9 mouse cellular contexts compared by ENCODE assay signal in genomic region chr7:30586455-30587020, GRCm38 (mm10). TPM values are rescaled to one million over a fixed set of nuclear protein-coding genes. Genes with fewer than 3 reads are reported as not detected.
DNase-seq lines count a peak whose midpoint lies in the region; ATAC-seq and TF ChIP-seq lines count a peak whose summit lies in the region.
"Had no signal": no experiment of that assay in that cellular context is flagged by ENCODE, and none has a peak within 500 bp of the region (broad histone marks: within the 10 kb centered on the region; RNA-seq: fewer than 3 reads in every experiment).

No protein-coding gene starts in this region.

- DNase-seq in thymus, postnatal 14 days: peak; percentile 28
- DNase-seq in thymus, postnatal 10 days (ENCODE audit: low spot score in 2 of 2): no peak
- DNase-seq in liver, embryonic 14.5 days (ENCODE audit: low read depth in 3 of 3, low spot score in 3 of 3): no peak
- no peak for DNase-seq in right cerebral cortex, postnatal 36 days (ENCODE audit: low spot score in 2 of 2)
- no peak for DNase-seq in thymus, adult 18-20 months
- no peak for DNase-seq in lung, postnatal 4 days

- peaks cover 52% of the 10 kb centered on the region for H3K36me3 ChIP-seq in forebrain, embryonic 12.5 days (replicated peaks)
- peaks cover 34% of the 10 kb centered on the region for H3K36me3 ChIP-seq in forebrain, embryonic 16.5 days (ENCODE audit: control insufficient read depth, insufficient read depth)
- peaks cover 36% of the 10 kb centered on the region for H3K36me3 ChIP-seq in liver, embryonic 14.5 days (replicated peaks; ENCODE audit: control insufficient read depth, insufficient read depth, low read depth)

- TF ChIP-seq EP300 in liver, embryonic 14.5 days (IDR thresholded peaks at IDR 0.05; ENCODE audit: low read depth): no peak

- peak overlapping the region; percentile 96 for H3K4me2 ChIP-seq in forebrain, embryonic 12.5 days
- no peak overlapping the region; the same call in 1 of the 2 replicates for H3K4me2 ChIP-seq in forebrain, embryonic 16.5 days (ENCODE audit: low read length)
- no peak overlapping the region; the same call in 1 of the 2 replicates for H3K4me2 ChIP-seq in liver, embryonic 14.5 days (ENCODE audit: low read depth)

- TF ChIP-seq CTCF in liver, embryonic 14.5 days (IDR thresholded peaks at IDR 0.05; ENCODE audit: low read depth): no peak

- 92% methylated on average over 28 of the region's 28 CpGs for WGBS in forebrain, embryonic 12.5 days
- 87% methylated on average over 28 of the region's 28 CpGs for WGBS in forebrain, embryonic 16.5 days
- whole genome bisulfite sequencing in liver, embryonic 14.5 days (ENCODE audit: insufficient replicate concordance): 85% methylated on average over 28 of the region's 28 CpGs

- H3K4me1 ChIP-seq in forebrain, embryonic 12.5 days: peaks cover 24% of the 10 kb centered on the region
- peaks cover 23% of the 10 kb centered on the region for H3K4me1 ChIP-seq in forebrain, embryonic 16.5 days (replicated peaks; ENCODE audit: control insufficient read depth, insufficient read depth, low read length)
- H3K4me1 ChIP-seq in liver, embryonic 14.5 days (replicated peaks; ENCODE audit: control insufficient read depth in 2 of 2, insufficient read depth in 2 of 2, low read length in 1 of 2): peaks cover 4 to 9% of the 10 kb centered on the region in 2 experiments

- peak overlapping the region; percentile 99 for H3K4me3 ChIP-seq in forebrain, embryonic 12.5 days (replicated peaks)
- no peak overlapping the region; the same call in 1 of the 2 replicates for H3K4me3 ChIP-seq in forebrain, embryonic 16.5 days (replicated peaks; ENCODE audit: low read length)
- no peak overlapping the region for H3K4me3 ChIP-seq in liver, embryonic 14.5 days (ENCODE audit: insufficient read depth in 1 of 2, low read depth in 2 of 2, low read length in 2 of 2)

- H3K9ac ChIP-seq in forebrain, embryonic 12.5 days: peak overlapping the region; percentile 99; the same call in 1 of the 2 replicates
- no peak overlapping the region for H3K9ac ChIP-seq in forebrain, embryonic 16.5 days (replicated peaks; ENCODE audit: low read depth, low read length)
- peak overlapping the region; percentile 98; the same call in 1 of the 2 replicates for H3K9ac ChIP-seq in liver, embryonic 14.5 days (replicated peaks)

- H3K9me3 ChIP-seq in forebrain, embryonic 12.5 days: no peaks in the 10 kb centered on the region
- no peaks in the 10 kb centered on the region for H3K9me3 ChIP-seq in forebrain, embryonic 16.5 days (ENCODE audit: control insufficient read depth, low read length)
- no peaks in the 10 kb centered on the region for H3K9me3 ChIP-seq in liver, embryonic 14.5 days (ENCODE audit: control insufficient read depth, low read length)

- no peak for ATAC-seq in forebrain, embryonic 12.5 days (ENCODE audit: low FRiP score)
- ATAC-seq in forebrain, embryonic 16.5 days: no peak
- ATAC-seq in liver, embryonic 14.5 days (ENCODE audit: insufficient read depth): no peak
- ATAC-seq: CD4-positive, CD25-positive, alpha-beta regulatory T cell, adult 4 months had no signal

- no peaks in the 10 kb centered on the region for H3K27me3 ChIP-seq in forebrain, embryonic 12.5 days
- no peaks in the 10 kb centered on the region for H3K27me3 ChIP-seq in forebrain, embryonic 16.5 days (replicated peaks; ENCODE audit: control insufficient read depth, insufficient read depth, low read length)
- H3K27me3 ChIP-seq in liver, embryonic 14.5 days (ENCODE audit: control insufficient read depth, insufficient read depth, low read length): no peaks in the 10 kb centered on the region

- no peak overlapping the region for H3K27ac ChIP-seq in forebrain, embryonic 12.5 days
- H3K27ac ChIP-seq in forebrain, embryonic 16.5 days (ENCODE audit: low read length): no peak overlapping the region
- no peak overlapping the region for H3K27ac ChIP-seq in liver, embryonic 14.5 days

RNA-seq across cellular contexts. Expression of gene Kmt2b, which starts 2.0 kb away (rescaled TPM):
- polyA plus RNA-seq in forebrain, embryonic 12.5 days (2016; fragmentation: Nextera tagmentation; extraction: Ambion mirVana): 13.0 TPM in 2 replicates
- polyA plus RNA-seq in forebrain, embryonic 16.5 days (2015; fragmentation: Nextera tagmentation; extraction: Ambion mirVana): 8.7 and 15.6 TPM in 2 replicates
- polyA plus RNA-seq in liver, embryonic 14.5 days (2012; rRNA removed): 10.4 and 12.7 TPM in 2 replicates
- 3.4 and 4.2 TPM in 2 replicates for polyA plus RNA-seq in liver, embryonic 14.5 days (2014; fragmentation: Nextera tagmentation; extraction: Ambion mirVana)

RNA-seq across cellular contexts. Expression of gene Zbtb32, which starts 12.2 kb away (rescaled TPM):
- 0.32 and 0.46 TPM in 2 replicates for polyA plus RNA-seq in forebrain, embryonic 12.5 days (2016; fragmentation: Nextera tagmentation; extraction: Ambion mirVana)
- 0.22 and 0.23 TPM in 2 replicates for polyA plus RNA-seq in forebrain, embryonic 16.5 days (2015; fragmentation: Nextera tagmentation; extraction: Ambion mirVana)
- polyA plus RNA-seq in liver, embryonic 14.5 days (2012; rRNA removed): 0.04 and 0.06 TPM in 2 replicates
- polyA plus RNA-seq in liver, embryonic 14.5 days (2014; fragmentation: Nextera tagmentation; extraction: Ambion mirVana): 0.20 TPM in 1 of 2 replicates, not detected in the other

RNA-seq across cellular contexts. Expression of gene Igflr1, which starts 21.3 kb away (rescaled TPM):
- 3.4 and 5.6 TPM in 2 replicates for polyA plus RNA-seq in forebrain, embryonic 12.5 days (2016; fragmentation: Nextera tagmentation; extraction: Ambion mirVana)
- 5.8 and 6.3 TPM in 2 replicates for polyA plus RNA-seq in forebrain, embryonic 16.5 days (2015; fragmentation: Nextera tagmentation; extraction: Ambion mirVana)
- polyA plus RNA-seq in liver, embryonic 14.5 days (2012; rRNA removed): 1.5 and 1.8 TPM in 2 replicates
- 0.53 and 1.2 TPM in 2 replicates for polyA plus RNA-seq in liver, embryonic 14.5 days (2014; fragmentation: Nextera tagmentation; extraction: Ambion mirVana)

RNA-seq across cellular contexts. Expression of gene Psenen, which starts 23.1 kb away (rescaled TPM):
- polyA plus RNA-seq in forebrain, embryonic 12.5 days (2016; fragmentation: Nextera tagmentation; extraction: Ambion mirVana): 142 and 145 TPM in 2 replicates
- polyA plus RNA-seq in forebrain, embryonic 16.5 days (2015; fragmentation: Nextera tagmentation; extraction: Ambion mirVana): 117 and 121 TPM in 2 replicates
- 55.8 and 63.5 TPM in 2 replicates for polyA plus RNA-seq in liver, embryonic 14.5 days (2012; rRNA removed)
- 59.1 and 64.6 TPM in 2 replicates for polyA plus RNA-seq in liver, embryonic 14.5 days (2014; fragmentation: Nextera tagmentation; extraction: Ambion mirVana)

RNA-seq across cellular contexts. Expression of gene Gm49396, which starts 23.4 kb away (rescaled TPM):
- polyA plus RNA-seq in forebrain, embryonic 12.5 days (2016; fragmentation: Nextera tagmentation; extraction: Ambion mirVana): 24.0 and 24.9 TPM in 2 replicates
- polyA plus RNA-seq in forebrain, embryonic 16.5 days (2015; fragmentation: Nextera tagmentation; extraction: Ambion mirVana): 23.5 and 28.5 TPM in 2 replicates
- polyA plus RNA-seq in liver, embryonic 14.5 days (2012; rRNA removed): 1.2 and 1.4 TPM in 2 replicates
- 0.71 and 0.99 TPM in 2 replicates for polyA plus RNA-seq in liver, embryonic 14.5 days (2014; fragmentation: Nextera tagmentation; extraction: Ambion mirVana)
